Mouse (Mus musculus): ENCODE measurements around the gene Naxd. TPM values are rescaled to one million over a fixed set of nuclear protein-coding genes. Genes with fewer than 3 reads are reported as not detected.

The Naxd gene
- polyA plus RNA-seq, 3 experiments from 2014 or later, result 49.1 to 66.5 (median 55.2) TPM

- no peak for ATAC-seq
Observed at GRCm38 (mm10) chr8:11557424-11557767, 60.1 kb downstream of the Naxd start.

GRCm38 (mm10) chr8:11557768-11558629 lies 60.7 kb downstream of the Naxd start:
- ATAC-seq, result peak; percentile 65

- no peak for ATAC-seq
Observed at GRCm38 (mm10) chr8:11559511-11559910, 62.2 kb downstream of the Naxd start.

- no peak for ATAC-seq
Observed at GRCm38 (mm10) chr8:11560220-11560619, 62.9 kb downstream of the Naxd start.

- ATAC-seq, result no peak
Observed at GRCm38 (mm10) chr8:11564236-11564635, 66.9 kb downstream of the Naxd start.

Other genes with a start within 250 kb of the Naxd start
- not detected for gene Col4a2, start 184.7 kb upstream of the Naxd start, polyA plus RNA-seq (2017; shearing (Covaris generic))
- under 1 TPM in 1 of 3 experiments, not detected in 2; 0.40 TPM for gene Col4a1, start 184.7 kb upstream of the Naxd start, polyA plus RNA-seq (2017; shearing (Covaris generic))
- 10 to 100 TPM in 2 of 3 experiments, 1 to 10 TPM in 1; 5.4 to 16.0 (median 11.1) TPM for gene Rab20, start 18.8 kb upstream of the Naxd start, polyA plus RNA-seq (2017; shearing (Covaris generic))
- gene Cars2, start 53.3 kb downstream of the Naxd start, polyA plus RNA-seq (2017; shearing (Covaris generic)), result 10 to 100 TPM; 10.2 to 17.0 (median 13.0) TPM
- 10 to 100 TPM; 59.2 to 68.3 (median 67.9) TPM for gene Ing1, start 58.1 kb downstream of the Naxd start, polyA plus RNA-seq (2017; shearing (Covaris generic))
- 10 to 100 TPM; 45.0 to 72.2 (median 70.9) TPM for gene Ankrd10, start 138.3 kb downstream of the Naxd start, polyA plus RNA-seq (2017; shearing (Covaris generic))
- gene 1700016D06Rik, start 203.6 kb downstream of the Naxd start, polyA plus RNA-seq (2017; shearing (Covaris generic)), result not detected
- 10 to 100 TPM; 23.6 to 35.3 (median 32.0) TPM for gene Arhgef7, start 230.2 kb downstream of the Naxd start, polyA plus RNA-seq (2017; shearing (Covaris generic))

Measured in inflammation-experienced regulatory T-cells, adult 6 months (primary cell).